Mouse (Mus musculus) left cerebral cortex, adult 2 months (tissue): ENCODE results near the gene Gm21885. TPM values are rescaled to one million over a fixed set of nuclear protein-coding genes. Genes with fewer than 3 reads are reported as not detected.

Source experiments
- DNase-seq, 2 experiments: peaks; one replicate each; pipeline ENCODE4 v3.0.0; 2021 to 2022; ENCODE audit warnings: low spot score in 2 of 2, mixed read lengths in 1 of 2; ENCODE audit errors: extremely low spot score in 1 of 2
- H3K27ac ChIP-seq: fragments of 200-600 bp; 2 replicates; pipeline ENCODE4 v1.8.1; 2022
- H3K4me3 ChIP-seq: fragments of 200-600 bp; 2 replicates; pipeline ENCODE4 v1.8.1; 2022
- CTCF ChIP-seq: fragments of 200-600 bp; IDR thresholded peaks from 2 replicates; pipeline ENCODE4 v1.8.1; 2022; ENCODE audit warnings: antibody characterized with exemption, mild to moderate bottlenecking, moderate library complexity
- intact Hi-C: fragments of 180-260 bp; cut with DNase I; formaldehyde crosslinking; loops from one replicate; pipeline ENCODE4 v1.15.1; 2025
- total RNA-seq, 2 experiments: library from RNA; stranded (reverse); gene quantifications; 2 replicates each; pipeline ENCODE4 v1.2.3; 2021

The Gm21885 gene
- total RNA-seq, 2 experiments from 2014 or later, result not detected

- intact Hi-C loops, result loop anchor here (10.0 kb wide), 1 partner anchor 308 kb away; the partner anchor contains the start of genes Gm20390 and Nme1
- Histone ChIP-seq H3K4me3 (no peak overlapping the region), H3K27ac (no peak overlapping the region)
- no peak for DNase-seq
- TF ChIP-seq CTCF, result no peak
Observed at GRCm38 (mm10) chr11:94272960-94273927, 8.4 kb upstream of the Gm21885 start.

GRCm38 (mm10) chr11:94274206-94274867, 7.3 kb upstream of the Gm21885 start:
- Histone ChIP-seq H3K4me3 (no peak overlapping the region), H3K27ac (no peak overlapping the region)
- intact Hi-C loops, result loop anchor here (10.0 kb wide), 1 partner anchor 310 kb away; the partner anchor contains the start of genes Gm20390 and Nme1
- no peak for DNase-seq
- TF ChIP-seq CTCF, result no peak

GRCm38 (mm10) chr11:94275226-94275625, 6.4 kb upstream of the Gm21885 start:
- TF ChIP-seq CTCF, result no peak
- intact Hi-C loops, result loop anchor here (10.0 kb wide), 1 partner anchor 310 kb away; the partner anchor contains the start of genes Gm20390 and Nme1
- no peak overlapping the region for H3K27ac ChIP-seq
- DNase-seq, result no peak
- no peak overlapping the region for H3K4me3 ChIP-seq

DNA sequence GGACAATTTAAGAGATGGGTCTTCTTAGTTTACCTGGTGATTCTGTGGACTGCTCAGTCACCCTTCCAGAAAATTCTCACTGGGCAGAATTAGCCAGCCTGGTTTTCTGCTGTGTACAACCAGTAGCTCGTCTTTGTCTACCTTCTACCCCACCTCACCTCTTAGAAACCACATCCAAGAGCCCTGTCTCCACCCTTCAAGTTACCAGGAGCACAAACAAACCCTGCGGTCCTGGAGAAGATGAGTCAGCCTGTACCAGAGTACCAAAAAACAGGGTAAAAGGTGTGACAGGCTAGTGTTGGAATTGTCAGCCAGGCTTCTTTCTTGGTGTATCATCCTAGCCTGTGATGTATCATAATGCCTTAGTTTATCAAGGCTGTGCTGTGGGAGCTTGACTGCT, 6.0 kb upstream of the Gm21885 start:
- no peak for TF ChIP-seq CTCF
- Histone ChIP-seq H3K27ac (no peak overlapping the region), H3K4me3 (no peak overlapping the region)
- DNase-seq, result no peak
- intact Hi-C loops, result loop anchor here (10.0 kb wide), 1 partner anchor 311 kb away; the partner anchor contains the start of genes Gm20390 and Nme1

GRCm38 (mm10) chr11:94276869-94277337, 4.8 kb upstream of the Gm21885 start:
- peak; percentile 90 for TF ChIP-seq CTCF
- Histone ChIP-seq H3K27ac (peak overlapping the region; percentile 73), H3K4me3 (peak overlapping the region; percentile 25)
- DNase-seq, result peak; percentile 91 to 93
- intact Hi-C loops, result loop anchor here (1.0 to 10.0 kb wide), 4 partner anchors 41 to 312 kb away; partner anchors contain the start of genes Gm20390 and Nme1

GRCm38 (mm10) chr11:94282291-94282690, 618 bp downstream of the Gm21885 start:
- Histone ChIP-seq H3K27ac (no peak overlapping the region), H3K4me3 (no peak overlapping the region)
- DNase-seq, result no peak
- no peak for TF ChIP-seq CTCF
- intact Hi-C loops, result no loop called here

DNA sequence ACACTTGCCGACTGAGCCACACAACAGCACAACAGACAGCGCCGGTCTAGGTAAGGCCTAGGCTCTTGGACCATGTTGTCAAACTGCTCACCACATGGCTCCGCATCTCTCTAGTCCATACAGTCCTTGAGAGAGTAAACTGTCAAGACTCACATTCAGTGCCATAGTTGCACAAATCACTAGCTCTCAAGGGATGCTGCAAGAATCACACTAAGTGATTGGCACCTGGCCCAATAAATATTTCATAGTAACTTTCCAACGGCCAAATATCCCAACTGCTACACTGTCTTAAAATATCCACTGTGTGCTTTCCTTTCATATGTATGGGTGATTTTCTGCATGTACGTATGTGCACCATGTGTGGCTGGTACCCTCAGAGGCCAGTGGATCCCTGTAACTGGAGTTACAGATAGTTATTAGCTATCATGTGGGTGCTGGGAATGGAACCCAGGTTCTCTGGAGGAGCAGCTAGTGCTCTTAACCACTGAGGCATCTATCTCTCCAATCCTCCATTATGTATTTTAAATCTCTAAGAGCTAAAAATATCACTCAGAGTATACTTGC, 1.9 kb downstream of the Gm21885 start:
- TF ChIP-seq CTCF, result no peak
- DNase-seq, result no peak

DNA sequence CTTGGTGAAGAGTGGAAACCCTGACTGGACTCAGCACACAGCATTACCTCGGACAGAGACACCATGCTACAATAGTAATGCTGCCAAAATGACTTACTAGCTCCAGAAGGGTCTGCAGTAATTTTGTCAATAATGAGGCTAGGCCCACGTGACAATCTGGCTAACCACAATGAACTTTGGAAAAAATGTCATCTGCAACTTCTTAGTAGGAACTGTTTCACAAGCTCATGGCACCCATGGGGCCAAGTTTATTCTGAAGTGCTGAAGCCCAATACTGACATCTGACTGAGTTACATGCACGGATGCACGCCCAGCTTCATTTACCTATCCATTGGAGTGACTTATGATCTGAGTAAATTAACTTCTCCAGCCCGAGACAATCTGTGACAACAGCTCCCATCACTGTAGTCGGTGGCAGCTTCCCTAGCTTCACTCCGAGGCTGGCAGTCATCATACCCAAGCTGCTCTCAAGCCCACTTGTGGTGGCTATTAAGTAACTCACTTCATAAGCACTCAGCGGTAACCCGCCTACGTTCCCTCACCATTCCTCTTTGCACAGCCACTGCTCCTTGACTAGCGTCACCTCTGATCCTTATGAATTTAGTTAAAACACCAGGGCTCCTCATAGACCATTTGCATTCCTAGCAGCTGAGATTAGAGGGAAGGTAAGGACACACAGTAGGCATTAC, 4.4 kb downstream of the Gm21885 start:
- intact Hi-C loops, result no loop called here
- no peak overlapping the region for H3K4me3 ChIP-seq
- no peak for TF ChIP-seq CTCF
- DNase-seq, result no peak
- H3K27ac ChIP-seq, result no peak overlapping the region

More for the DNA sequence above, 1.9 kb downstream of the Gm21885 start:
- Histone ChIP-seq H3K27ac (no peak overlapping the region), H3K4me3 (no peak overlapping the region)
- intact Hi-C loops, result no loop called here

DNA sequence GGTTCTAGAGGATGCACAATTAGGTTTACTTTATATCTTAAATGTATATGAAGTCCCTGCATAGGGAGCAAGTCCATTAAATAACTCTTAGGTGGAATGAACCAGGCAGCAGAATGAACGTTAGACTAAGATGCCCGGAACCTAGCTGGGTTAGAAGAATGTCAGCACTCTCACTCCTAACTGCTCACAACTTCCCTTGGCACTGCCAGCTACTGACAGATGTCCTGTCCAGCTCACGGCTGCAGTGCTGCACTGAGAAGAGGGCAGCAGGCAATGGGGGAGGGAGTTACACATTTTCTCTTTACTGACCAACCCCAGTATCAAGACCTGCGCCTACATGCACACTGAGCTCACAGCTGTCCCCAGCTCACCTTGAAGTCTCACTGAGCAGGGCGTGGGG, 5.4 kb downstream of the Gm21885 start:
- intact Hi-C loops, result no loop called here
- TF ChIP-seq CTCF, result no peak
- Histone ChIP-seq H3K27ac (no peak overlapping the region), H3K4me3 (no peak overlapping the region)
- DNase-seq, result no peak

- intact Hi-C loops, result no loop called here
- no peak for TF ChIP-seq CTCF
Observed at GRCm38 (mm10) chr11:94290062-94290740, 8.5 kb downstream of the Gm21885 start.

More at GRCm38 (mm10) chr11:94290062-94290740, 8.5 kb downstream of the Gm21885 start:
- no peak overlapping the region for H3K4me3 ChIP-seq
- no peak for DNase-seq
- H3K27ac ChIP-seq, result no peak overlapping the region
